Mouse (Mus musculus): Measurements from ENCODE around the gene Il27ra. TPM values are rescaled to one million over a fixed set of nuclear protein-coding genes. Genes with fewer than 3 reads are reported as not detected.
"Not testable (repeated sequence)": the region's sequence is repeated elsewhere in the genome, so short reads cannot be mapped to it uniquely, and the experiment has no call there.

Gene Il27ra
- total RNA-seq, 2 experiments from 2014 or later: 2.6 to 3.8 TPM

GRCm38 (mm10) chr8:83997511-83998141, 44.8 kb downstream of the Il27ra start, which contains the start of gene Samd1:
Gene Samd1, plus strand, starts transcription at chr8:83997672.
- DNase-seq (ENCODE audit: low spot score in 2 of 2): no peak

DNA sequence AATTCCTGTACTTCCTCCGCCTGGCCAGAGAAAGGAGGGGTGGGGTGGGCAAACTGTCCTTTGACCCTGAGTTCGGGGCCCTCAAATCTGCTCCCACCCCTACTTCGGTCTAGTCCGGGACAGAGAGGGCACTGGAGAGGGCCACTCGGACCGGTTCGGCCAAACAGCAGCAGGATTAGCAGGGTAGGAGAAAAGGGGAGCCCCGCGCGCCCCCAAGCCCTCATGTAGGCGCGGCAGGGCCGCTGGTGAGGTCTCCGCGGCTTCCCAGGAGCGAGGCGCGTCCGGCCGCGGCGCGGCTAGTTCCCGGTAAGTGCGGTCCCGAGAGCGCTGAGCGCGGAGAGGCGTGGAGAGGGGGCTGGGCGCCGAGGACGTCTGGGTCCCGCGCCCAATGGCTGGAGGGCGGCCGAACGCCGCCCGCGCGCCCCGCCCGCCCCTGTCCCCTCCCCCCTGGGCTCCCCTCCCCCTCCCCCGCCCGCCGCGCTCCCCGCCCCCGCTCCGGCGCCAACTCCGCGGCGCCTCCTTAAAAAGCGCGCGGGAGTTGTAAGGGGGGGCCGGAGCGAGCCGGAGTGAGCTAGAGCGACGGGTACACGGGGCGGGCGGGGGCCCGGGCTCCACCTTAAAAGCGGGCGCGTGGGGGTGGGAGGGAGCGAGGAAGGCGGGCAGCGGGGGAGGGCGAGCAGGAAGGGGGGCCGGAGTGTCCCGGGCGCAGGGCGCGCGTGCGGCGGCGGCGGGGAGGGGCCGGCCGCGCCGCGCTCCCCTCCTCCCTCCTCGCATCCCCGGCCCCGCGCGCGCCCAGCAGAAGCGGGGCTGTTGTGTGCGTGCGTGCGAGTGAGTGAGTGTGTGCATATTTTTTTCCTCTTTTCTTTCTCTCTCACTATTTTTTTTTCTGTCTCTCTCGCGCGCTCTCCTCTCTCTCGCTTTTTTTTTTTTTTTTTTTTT, 45.6 kb downstream of the Il27ra start:
- peak; percentile 68 to 78 for DNase-seq (ENCODE audit: low spot score in 2 of 2)

DNA sequence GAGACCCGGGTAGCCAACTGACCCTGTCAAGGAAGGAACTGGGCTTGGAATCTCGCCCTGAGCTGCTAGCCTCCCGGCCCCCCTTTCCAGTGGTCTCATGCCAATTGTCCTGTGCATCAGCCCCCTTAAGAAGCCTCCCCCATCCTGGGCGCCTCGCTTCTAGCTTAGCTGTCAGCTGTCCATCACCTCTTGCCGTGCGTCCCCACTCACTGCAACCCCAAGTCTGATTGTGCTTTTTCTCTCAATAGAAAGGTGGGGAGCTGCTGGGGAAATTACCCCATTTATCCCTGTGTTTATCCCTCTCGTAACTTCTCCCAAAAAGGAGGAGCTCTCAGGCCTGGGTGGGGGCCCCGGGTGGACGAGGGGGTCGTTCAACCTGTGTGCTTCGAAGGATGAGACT, 46.4 kb downstream of the Il27ra start:
- no peak for DNase-seq (ENCODE audit: low spot score in 2 of 2)

DNA sequence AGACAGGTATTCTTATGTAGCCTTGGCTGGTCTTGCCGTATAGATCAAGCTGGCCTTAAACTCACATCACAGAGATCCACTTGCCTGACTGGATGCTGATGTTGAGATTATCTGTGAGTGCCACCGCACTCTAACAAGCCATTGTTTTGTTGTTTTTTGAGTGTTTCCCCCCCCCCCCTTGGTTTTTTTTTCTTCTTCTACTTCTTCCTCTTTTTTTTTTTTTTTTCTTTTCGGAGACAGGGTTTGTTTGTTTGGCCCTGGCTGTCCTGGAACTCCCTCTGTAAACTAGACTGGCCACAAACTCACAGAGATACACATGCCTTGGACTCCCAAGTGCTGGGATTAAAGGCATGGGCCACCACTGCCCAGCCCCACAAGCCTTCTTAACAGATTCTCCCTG, 48.4 kb downstream of the Il27ra start:
- no peak for DNase-seq (ENCODE audit: low spot score in 2 of 2)

GRCm38 (mm10) chr8:83992488-83992887, 49.9 kb downstream of the Il27ra start:
- no peak for DNase-seq (ENCODE audit: low spot score in 2 of 2)

- no peak for DNase-seq (ENCODE audit: low spot score in 2 of 2)
Observed at GRCm38 (mm10) chr8:83990170-83990569, 52.2 kb downstream of the Il27ra start.

- DNase-seq (ENCODE audit: low spot score in 2 of 2): no peak
Observed at GRCm38 (mm10) chr8:83989243-83989642, 53.1 kb downstream of the Il27ra start.

- DNase-seq (ENCODE audit: low spot score in 2 of 2): not testable (repeated sequence)
Observed at GRCm38 (mm10) chr8:83983222-83983621, 59.2 kb downstream of the Il27ra start.

GRCm38 (mm10) chr8:83982449-83982848, 59.9 kb downstream of the Il27ra start:
- no peak for DNase-seq (ENCODE audit: low spot score in 2 of 2)

- DNase-seq (ENCODE audit: low spot score in 2 of 2): no peak
Observed at GRCm38 (mm10) chr8:83981533-83981932, 60.9 kb downstream of the Il27ra start.

GRCm38 (mm10) chr8:83980845-83981244, 61.5 kb downstream of the Il27ra start:
- DNase-seq (ENCODE audit: low spot score in 2 of 2): no peak

Small RNAs within 50 kb of the gene (microRNA-seq; reads per million reads assigned to microRNA genes)
- gene Mir1199 (1.3 reads per million), gene Mir709 (not detected), gene Mir8111 (3.2 reads per million, percentile 8 among the genes with 10 or more reads in this experiment)

Other genes with a start within 250 kb of the Il27ra start
- gene Adgrl1, start 142.5 kb downstream of the Il27ra start, total RNA-seq (2021): 100 to 1,000 TPM; 103 to 109 TPM
- under 1 TPM; 0.62 to 0.70 TPM for gene Gm10644, start 87.4 kb downstream of the Il27ra start, total RNA-seq (2021)
- gene Asf1b, start 87.1 kb downstream of the Il27ra start, total RNA-seq (2021): 10 to 100 TPM; 16.9 to 20.1 TPM
- gene Prkaca, start 69.6 kb downstream of the Il27ra start, total RNA-seq (2021): 100 to 1,000 TPM; 225 to 237 TPM
- 10 to 100 TPM; 57.6 to 63.1 TPM for gene Samd1, start 44.9 kb downstream of the Il27ra start, total RNA-seq (2021)
- gene 1700067K01Rik, start 41.1 kb downstream of the Il27ra start, total RNA-seq (2021): under 1 TPM; 0.62 to 0.76 TPM
- gene 2210011C24Rik, start 30.4 kb downstream of the Il27ra start, total RNA-seq (2021): 1 to 10 TPM in 1 of 2 experiments, under 1 TPM in 1; 0.31 to 1.5 TPM
- gene Palm3, start 21.1 kb downstream of the Il27ra start, total RNA-seq (2021): 1 to 10 TPM; 1.1 to 6.0 TPM
- not detected for gene Rln3, start 2.4 kb upstream of the Il27ra start, total RNA-seq (2021)
- gene Gm10643, start 22.5 kb upstream of the Il27ra start, total RNA-seq (2021): 1 to 10 TPM; 4.0 to 4.2 TPM
- 10 to 100 TPM; 17.0 to 18.6 TPM for gene Rfx1, start 24.2 kb upstream of the Il27ra start, total RNA-seq (2021)
- 10 to 100 TPM; 29.3 to 32.0 TPM for gene Dcaf15, start 62.2 kb upstream of the Il27ra start, total RNA-seq (2021)
- gene Podnl1, start 83.4 kb upstream of the Il27ra start, total RNA-seq (2021): under 1 TPM; 0.98 to 0.99 TPM
- gene Cc2d1a, start 105.3 kb upstream of the Il27ra start, total RNA-seq (2021): 10 to 100 TPM; 30.6 to 31.7 TPM
- 1 to 10 TPM; 1.2 TPM for gene 4930432K21Rik, start 105.4 kb upstream of the Il27ra start, total RNA-seq (2021)
- gene Nanos3, start 142.6 kb upstream of the Il27ra start, total RNA-seq (2021): 1 to 10 TPM; 3.1 to 4.3 TPM
- gene Zswim4, start 194.5 kb upstream of the Il27ra start, total RNA-seq (2021): 10 to 100 TPM; 35.8 to 37.6 TPM
- 100 to 1,000 TPM; 184 to 189 TPM for gene D8Ertd738e, start 207.1 kb upstream of the Il27ra start, total RNA-seq (2021)
- gene Mri1, start 214.7 kb upstream of the Il27ra start, total RNA-seq (2021): 10 to 100 TPM; 41.0 to 45.0 TPM
- gene Ccdc130, start 227.8 kb upstream of the Il27ra start, total RNA-seq (2021): 10 to 100 TPM; 20.8 to 22.4 TPM

Data from adrenal gland, postnatal 4 days (tissue).